ENCODE assay signal across 14 mouse cellular contexts in the genomic region with DNA sequence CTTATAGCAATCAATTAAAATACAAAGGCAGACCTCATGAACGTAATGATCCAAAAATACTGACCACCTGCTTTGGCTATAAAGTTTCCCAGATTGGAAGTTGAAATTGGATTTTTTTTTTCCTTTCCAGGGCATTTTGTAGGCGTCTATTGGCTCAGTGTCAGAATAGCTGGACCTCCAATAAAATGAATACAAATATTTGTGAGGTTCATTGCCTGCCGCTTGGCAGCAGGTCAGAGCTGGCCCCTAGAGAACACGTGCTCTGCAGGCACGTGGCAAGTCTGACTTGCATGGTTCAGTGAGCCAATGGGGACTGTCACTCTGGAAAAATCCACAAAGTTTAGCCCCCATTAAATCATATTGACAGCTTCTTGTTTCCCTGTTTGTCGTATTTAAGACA.
DNase-seq lines count a peak whose midpoint lies in the region; TF ChIP-seq lines count a peak whose summit lies in the region.
"Had no signal": no experiment of that assay in that cellular context is flagged by ENCODE, and none has a peak within 500 bp of the region (broad histone marks: within the 10 kb centered on the region; RNA-seq: fewer than 3 reads in every experiment).

No protein-coding gene starts in this region.

- H3K36me3 ChIP-seq in thymus, adult 2 months (ENCODE audit: control insufficient read depth, insufficient read depth, low read length) = no peaks in the 10 kb centered on the region
- H3K36me3 ChIP-seq: liver, embryonic 13.5 days; neural tube, embryonic 13.5 days had no signal

- no peaks in the 10 kb centered on the region for H3K4me1 ChIP-seq in thymus, adult 2 months (replicated peaks; ENCODE audit: control insufficient read depth, insufficient read depth, low read length)
- H3K4me1 ChIP-seq: forebrain, embryonic 13.5 days; liver, embryonic 13.5 days; neural tube, embryonic 13.5 days had no signal

- no peak overlapping the region for H3K4me3 ChIP-seq in thymus, adult 2 months (ENCODE audit: control insufficient read depth, insufficient read depth, low read length)
- H3K4me3 ChIP-seq: forebrain, embryonic 13.5 days; heart, adult 2 months; liver, embryonic 13.5 days; neural tube, embryonic 13.5 days had no signal

- DNase-seq in cerebellum, postnatal 14 days = peak; percentile 17 to 29
- no peak for DNase-seq in cerebellum, adult 18-20 months
- peak; percentile 58 to 78 for DNase-seq in lung, adult 18-20 months
- DNase-seq in lung, postnatal 4 days = no peak
- peak; percentile 12 to 33 for DNase-seq in kidney, postnatal 4 days
- DNase-seq in layer of hippocampus, adult 9-11 months = no peak
- DNase-seq in thymus, postnatal 36 days = no peak
- DNase-seq in thymus, adult 2 months = no peak
- DNase-seq: liver, embryonic 13.5 days; thymus, postnatal 25 days had no signal

- TF ChIP-seq CTCF in thymus, adult 2 months (IDR thresholded peaks at IDR 0.05; ENCODE audit: borderline replicate concordance, control insufficient read depth, extremely low read depth, insufficient read depth, low read length, poor library complexity) = no peak

- no peaks in the 10 kb centered on the region; the same call in 1 of the 2 replicates for H3K27me3 ChIP-seq in thymus, adult 2 months (ENCODE audit: control insufficient read depth, insufficient read depth, low read length)
- H3K27me3 ChIP-seq: forebrain, embryonic 13.5 days; liver, embryonic 13.5 days; neural tube, embryonic 13.5 days; Patski had no signal

- H3K27ac ChIP-seq in thymus, adult 2 months (ENCODE audit: control insufficient read depth, insufficient read depth, low read length) = no peak overlapping the region
- H3K27ac ChIP-seq: forebrain, embryonic 13.5 days; heart, adult 2 months; liver, embryonic 13.5 days; neural tube, embryonic 13.5 days had no signal

- no peak for TF ChIP-seq POLR2A in thymus, adult 2 months (IDR thresholded peaks at IDR 0.05; ENCODE audit: control insufficient read depth, extremely low read depth, insufficient read depth, low read length, poor library complexity)

- 61% methylated on average over 6 of the region's 6 CpGs for WGBS in thymus, adult 2 months

Comparison
In these comparisons a context has a peak if more than half of its experiments do, and no peak if none do; other contexts are left out.
1. DNase-seq: peak in cerebellum, postnatal 14 days (2 of 2), lung, adult 18-20 months (2 of 2) and kidney, postnatal 4 days (2 of 2); none in cerebellum, adult 18-20 months (0 of 2), lung, postnatal 4 days (0 of 2), layer of hippocampus, adult 9-11 months (single experiment), thymus, postnatal 36 days (0 of 2) and thymus, adult 2 months (single experiment).